Mouse (Mus musculus): ENCODE measurements around the gene Dusp3. TPM values are rescaled to one million over a fixed set of nuclear protein-coding genes. Genes with fewer than 3 reads are reported as not detected.

The Dusp3 gene
- total RNA-seq, 2 experiments from 2014 or later = 145 to 154 TPM

GRCm38 (mm10) chr11:101980603-101981157, 6.1 kb downstream of the Dusp3 start:
- DNase-seq (ENCODE audit: extremely low spot score in 1 of 2, low spot score in 1 of 2) = no peak

GRCm38 (mm10) chr11:101979140-101979539, 7.7 kb downstream of the Dusp3 start:
- DNase-seq (ENCODE audit: extremely low spot score in 1 of 2, low spot score in 1 of 2) = no peak

- DNase-seq (ENCODE audit: extremely low spot score in 1 of 2, low spot score in 1 of 2) = no peak
These were observed 9.9 kb downstream of the Dusp3 start for GRCm38 (mm10) chr11:101976949-101977348.

- peak in 1 of 2 experiments; percentile 48 for DNase-seq (ENCODE audit: extremely low spot score in 1 of 2, low spot score in 1 of 2)
These were observed 11.9 kb downstream of the Dusp3 start for GRCm38 (mm10) chr11:101974923-101975322.

GRCm38 (mm10) chr11:101974181-101974580, 12.6 kb downstream of the Dusp3 start:
- DNase-seq (ENCODE audit: extremely low spot score in 1 of 2, low spot score in 1 of 2) = no peak

GRCm38 (mm10) chr11:101973496-101973895, 13.3 kb downstream of the Dusp3 start:
- no peak for DNase-seq (ENCODE audit: extremely low spot score in 1 of 2, low spot score in 1 of 2)

GRCm38 (mm10) chr11:101972651-101973050, 14.2 kb downstream of the Dusp3 start:
- DNase-seq (ENCODE audit: extremely low spot score in 1 of 2, low spot score in 1 of 2) = no peak

GRCm38 (mm10) chr11:101972097-101972496, 14.7 kb downstream of the Dusp3 start:
- no peak for DNase-seq (ENCODE audit: extremely low spot score in 1 of 2, low spot score in 1 of 2)

GRCm38 (mm10) chr11:101971410-101971809, 15.4 kb downstream of the Dusp3 start:
- peak in 1 of 2 experiments; percentile 54 for DNase-seq (ENCODE audit: extremely low spot score in 1 of 2, low spot score in 1 of 2)

GRCm38 (mm10) chr11:101969835-101970234, 17.0 kb downstream of the Dusp3 start:
- DNase-seq (ENCODE audit: extremely low spot score in 1 of 2, low spot score in 1 of 2) = no peak

- peak; percentile 62 to 85 for DNase-seq (ENCODE audit: extremely low spot score in 1 of 2, low spot score in 1 of 2)
These were observed 18.0 kb downstream of the Dusp3 start for GRCm38 (mm10) chr11:101968791-101969190.

GRCm38 (mm10) chr11:101968311-101968710, 18.5 kb downstream of the Dusp3 start:
- no peak for DNase-seq (ENCODE audit: extremely low spot score in 1 of 2, low spot score in 1 of 2)

- no peak for DNase-seq (ENCODE audit: extremely low spot score in 1 of 2, low spot score in 1 of 2)
These were observed 19.7 kb downstream of the Dusp3 start, which contains the start of gene Sost for GRCm38 (mm10) chr11:101966965-101967614. Gene Sost (minus strand): TSS chr11:101967015.

GRCm38 (mm10) chr11:101965553-101965952, 21.3 kb downstream of the Dusp3 start:
- DNase-seq (ENCODE audit: extremely low spot score in 1 of 2, low spot score in 1 of 2) = no peak

GRCm38 (mm10) chr11:101964647-101965046, 22.2 kb downstream of the Dusp3 start:
- no peak for DNase-seq (ENCODE audit: extremely low spot score in 1 of 2, low spot score in 1 of 2)

- DNase-seq (ENCODE audit: extremely low spot score in 1 of 2, low spot score in 1 of 2) = no peak
These were observed 23.1 kb downstream of the Dusp3 start for GRCm38 (mm10) chr11:101963473-101964291.

- DNase-seq (ENCODE audit: extremely low spot score in 1 of 2, low spot score in 1 of 2) = no peak
These were observed 23.8 kb downstream of the Dusp3 start for GRCm38 (mm10) chr11:101963043-101963442.

GRCm38 (mm10) chr11:101957476-101957875, 29.3 kb downstream of the Dusp3 start:
- DNase-seq (ENCODE audit: extremely low spot score in 1 of 2, low spot score in 1 of 2) = no peak

- DNase-seq (ENCODE audit: extremely low spot score in 1 of 2, low spot score in 1 of 2) = no peak
These were observed 33.4 kb downstream of the Dusp3 start for GRCm38 (mm10) chr11:101953441-101953840.

GRCm38 (mm10) chr11:101952541-101953341, 34.1 kb downstream of the Dusp3 start:
- DNase-seq (ENCODE audit: extremely low spot score in 1 of 2, low spot score in 1 of 2) = no peak

Data from layer of hippocampus, postnatal 25 days (tissue).